ENCODE assay signal across 8 mouse cellular contexts in the genomic region with DNA sequence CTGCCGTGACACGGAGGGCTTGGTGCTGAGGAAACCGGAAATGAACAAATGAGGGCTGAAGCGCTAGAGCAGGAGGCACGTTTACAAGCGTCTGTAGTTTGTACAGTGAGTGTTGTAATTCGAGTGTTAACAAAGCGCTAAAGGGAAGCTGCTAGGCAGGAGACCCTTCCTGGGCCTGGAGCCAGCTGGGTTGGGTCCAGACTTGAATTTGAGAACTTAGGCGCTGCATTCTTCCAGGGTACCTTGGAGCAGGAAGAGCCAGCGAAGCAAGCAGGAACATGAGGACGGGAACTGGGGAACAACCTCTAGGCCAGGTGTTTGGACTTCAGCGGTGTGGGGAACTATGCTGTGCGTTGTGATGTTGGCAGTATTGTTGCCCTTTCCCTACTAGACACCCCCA. TPM values are rescaled to one million over a fixed set of nuclear protein-coding genes. Genes with fewer than 3 reads are reported as not detected.
DNase-seq lines count a peak whose midpoint lies in the region; ATAC-seq and TF ChIP-seq lines count a peak whose summit lies in the region.

No protein-coding gene starts in this region.

- no peak for ATAC-seq in cerebellum, adult (ENCODE audit: insufficient number of reproducible peaks, low FRiP score, low TSS enrichment)
- ATAC-seq in midbrain, embryonic 16.5 days, result peak; percentile 32; the same call in 1 of the 2 replicates
- ATAC-seq in hindbrain, postnatal 0 days, result 0 out of 2 replicates have a peak, but pooled peaks have one; percentile 27

- TF ChIP-seq CTCF in hindbrain, postnatal 0 days (IDR thresholded peaks at IDR 0.05; ENCODE audit: low read depth), result no peak

- peak; percentile 70 to 81 for DNase-seq in cerebellum, postnatal 10 days
- no peak for DNase-seq in midbrain, embryonic 10.5 days (ENCODE audit: low spot score)
- peak; percentile 82 for DNase-seq in hindbrain, postnatal 0 days (ENCODE audit: low spot score)
- peak; percentile 41 for DNase-seq in lung, postnatal 25 days (ENCODE audit: low spot score)
- DNase-seq in B cell, adult 2 months, result no peak
- no peak for DNase-seq in spleen, postnatal 10 days (ENCODE audit: low spot score in 2 of 2)

- no peak overlapping the region for H3K9ac ChIP-seq in midbrain, embryonic 16.5 days (ENCODE audit: low read depth, low read length)
- no peak overlapping the region for H3K9ac ChIP-seq in hindbrain, postnatal 0 days (replicated peaks; ENCODE audit: low read length)

- H3K36me3 ChIP-seq in midbrain, embryonic 16.5 days (ENCODE audit: control insufficient read depth, insufficient read depth, low read length), result no peaks in the 10 kb centered on the region
- H3K36me3 ChIP-seq in midbrain, embryonic 10.5 days, result no peaks in the 10 kb centered on the region
- H3K36me3 ChIP-seq in hindbrain, postnatal 0 days (ENCODE audit: insufficient read depth, low read length), result no peaks in the 10 kb centered on the region

- H3K27ac ChIP-seq in midbrain, embryonic 16.5 days (ENCODE audit: low read length), result no peak overlapping the region
- H3K27ac ChIP-seq in midbrain, embryonic 10.5 days (replicated peaks), result no peak overlapping the region
- no peak overlapping the region for H3K27ac ChIP-seq in hindbrain, postnatal 0 days

- H3K4me3 ChIP-seq in midbrain, embryonic 16.5 days (ENCODE audit: low read depth, low read length), result no peak overlapping the region
- no peak overlapping the region for H3K4me3 ChIP-seq in midbrain, embryonic 10.5 days
- no peak overlapping the region for H3K4me3 ChIP-seq in hindbrain, postnatal 0 days (ENCODE audit: low read length)

- 53% methylated on average over 13 of the region's 13 CpGs for WGBS in midbrain, embryonic 16.5 days
- WGBS in midbrain, embryonic 10.5 days, result 88% methylated on average over 13 of the region's 13 CpGs
- WGBS in hindbrain, postnatal 0 days, result 20% methylated on average over 13 of the region's 13 CpGs

- no peaks in the 10 kb centered on the region; the same call in 1 of the 2 replicates for H3K4me1 ChIP-seq in midbrain, embryonic 16.5 days (ENCODE audit: control insufficient read depth, insufficient read depth, low read length)
- H3K4me1 ChIP-seq in midbrain, embryonic 10.5 days, result peaks cover 25% of the 10 kb centered on the region
- H3K4me1 ChIP-seq in hindbrain, postnatal 0 days (ENCODE audit: insufficient read depth, low read length), result 0 out of 2 replicates have a peak, but pooled peaks cover 7% of the 10 kb centered on the region

- H3K9me3 ChIP-seq in midbrain, embryonic 16.5 days (replicated peaks; ENCODE audit: control insufficient read depth, low read length, poor library complexity, severe bottlenecking), result no peaks in the 10 kb centered on the region
- H3K9me3 ChIP-seq in midbrain, embryonic 10.5 days (replicated peaks), result no peaks in the 10 kb centered on the region
- H3K9me3 ChIP-seq in hindbrain, postnatal 0 days (ENCODE audit: low read length), result no peaks in the 10 kb centered on the region

- H3K4me2 ChIP-seq in midbrain, embryonic 16.5 days (ENCODE audit: low read length), result peak overlapping the region; percentile 34
- peak overlapping the region; percentile 37; the same call in 1 of the 2 replicates for H3K4me2 ChIP-seq in hindbrain, postnatal 0 days (ENCODE audit: low read depth, low read length)

- H3K27me3 ChIP-seq in midbrain, embryonic 16.5 days (ENCODE audit: control insufficient read depth, insufficient read depth, low read depth, low read length), result no peaks in the 10 kb centered on the region
- no peaks in the 10 kb centered on the region; the same call in 1 of the 2 replicates for H3K27me3 ChIP-seq in midbrain, embryonic 10.5 days (ENCODE audit: low read depth, poor library complexity, severe bottlenecking)
- H3K27me3 ChIP-seq in hindbrain, postnatal 0 days (ENCODE audit: insufficient read depth, low read length), result no peaks in the 10 kb centered on the region

RNA-seq across cellular contexts. Expression of a gene that starts 46.9 kb away (rescaled TPM):
- polyA plus RNA-seq in midbrain, embryonic 16.5 days (2015; fragmentation: Nextera tagmentation; extraction: Ambion mirVana), result 54.9 and 61.0 TPM in 2 replicates
- polyA plus RNA-seq in midbrain, embryonic 10.5 days (2016; fragmentation: Nextera tagmentation; extraction: Ambion mirVana), result 129 and 141 TPM in 2 replicates
- total RNA-seq in hindbrain, postnatal 0 days (2014; rRNA removed), result 30.8 and 31.9 TPM in 2 replicates
- 75.6 and 78.9 TPM in 2 replicates for polyA plus RNA-seq in hindbrain, postnatal 0 days (2015; fragmentation: Nextera tagmentation; extraction: Ambion mirVana)

RNA-seq across cellular contexts. Expression of a gene that starts 47.4 kb away (rescaled TPM):
- 4.7 and 4.8 TPM in 2 replicates for polyA plus RNA-seq in midbrain, embryonic 16.5 days (2015; fragmentation: Nextera tagmentation; extraction: Ambion mirVana)
- polyA plus RNA-seq in midbrain, embryonic 10.5 days (2016; fragmentation: Nextera tagmentation; extraction: Ambion mirVana), result 3.9 and 6.2 TPM in 2 replicates
- total RNA-seq in hindbrain, postnatal 0 days (2014; rRNA removed), result 4.6 and 4.8 TPM in 2 replicates
- 4.4 and 4.9 TPM in 2 replicates for polyA plus RNA-seq in hindbrain, postnatal 0 days (2015; fragmentation: Nextera tagmentation; extraction: Ambion mirVana)

Comparison
In these comparisons a context has a peak if more than half of its experiments do, and no peak if none do; other contexts are left out.
1. DNase-seq: peak in cerebellum, postnatal 10 days (2 of 2), hindbrain, postnatal 0 days (single experiment) and lung, postnatal 25 days (single experiment); none in midbrain, embryonic 10.5 days (single experiment), B cell, adult 2 months (0 of 2) and spleen, postnatal 10 days (0 of 2).